Mouse (Mus musculus): ENCODE measurements around the gene Rnf31. TPM values are rescaled to one million over a fixed set of nuclear protein-coding genes. Genes with fewer than 3 reads are reported as not detected.

Rnf31 gene
- total RNA-seq (2015) (23.5 and 34.4 TPM in 2 replicates), total RNA-seq (2017) (10.5 and 11.3 TPM in 2 replicates)

- ATAC-seq (replicated peaks; ENCODE audit: poor library complexity) = peak; percentile 82
Observed at GRCm38 (mm10) chr14:55591331-55591891, at the start of gene Rnf31. Gene Rnf31 (plus strand): TSS chr14:55591708.

- ATAC-seq (replicated peaks; ENCODE audit: poor library complexity) = peak; percentile 49
Observed at GRCm38 (mm10) chr14:55542268-55542667, 49.2 kb upstream of the Rnf31 start.

GRCm38 (mm10) chr14:55544334-55544733 is 47.2 kb upstream of the Rnf31 start:
- no peak for ATAC-seq (replicated peaks; ENCODE audit: poor library complexity)

GRCm38 (mm10) chr14:55550191-55550590 is 41.3 kb upstream of the Rnf31 start:
- ATAC-seq (replicated peaks; ENCODE audit: poor library complexity) = no peak

- no peak for ATAC-seq (replicated peaks; ENCODE audit: poor library complexity)
Observed at GRCm38 (mm10) chr14:55551347-55551746, 40.2 kb upstream of the Rnf31 start.

GRCm38 (mm10) chr14:55551794-55552193 is 39.7 kb upstream of the Rnf31 start:
- ATAC-seq (replicated peaks; ENCODE audit: poor library complexity) = no peak

GRCm38 (mm10) chr14:55554635-55555034 is 36.9 kb upstream of the Rnf31 start:
- no peak for ATAC-seq (replicated peaks; ENCODE audit: poor library complexity)

GRCm38 (mm10) chr14:55555788-55556187 is 35.7 kb upstream of the Rnf31 start:
- ATAC-seq (replicated peaks; ENCODE audit: poor library complexity) = no peak

GRCm38 (mm10) chr14:55557003-55557402 is 34.5 kb upstream of the Rnf31 start:
- peak; percentile 39 for ATAC-seq (replicated peaks; ENCODE audit: poor library complexity)

- no peak for ATAC-seq (replicated peaks; ENCODE audit: poor library complexity)
Observed at GRCm38 (mm10) chr14:55557587-55557986, 33.9 kb upstream of the Rnf31 start.

GRCm38 (mm10) chr14:55558740-55559448 is 32.6 kb upstream of the Rnf31 start:
- ATAC-seq (replicated peaks; ENCODE audit: poor library complexity) = no peak

GRCm38 (mm10) chr14:55559799-55560201 is 31.7 kb upstream of the Rnf31 start, which contains the start of gene Dcaf11:
Gene Dcaf11 (plus strand): TSS chr14:55560006.
- ATAC-seq (replicated peaks; ENCODE audit: poor library complexity) = peak; percentile 46

GRCm38 (mm10) chr14:55560202-55561073 is 31.1 kb upstream of the Rnf31 start, which contains the start of gene A730061H03Rik:
Gene A730061H03Rik (minus strand): TSS chr14:55560406.
- ATAC-seq (replicated peaks; ENCODE audit: poor library complexity) = peak; percentile 74

- no peak for ATAC-seq (replicated peaks; ENCODE audit: poor library complexity)
Observed at GRCm38 (mm10) chr14:55561860-55562259, 29.6 kb upstream of the Rnf31 start.

- no peak for ATAC-seq (replicated peaks; ENCODE audit: poor library complexity)
Observed at GRCm38 (mm10) chr14:55563249-55563648, 28.3 kb upstream of the Rnf31 start.

GRCm38 (mm10) chr14:55565748-55566147 is 25.8 kb upstream of the Rnf31 start:
- ATAC-seq (replicated peaks; ENCODE audit: poor library complexity) = no peak

- ATAC-seq (replicated peaks; ENCODE audit: poor library complexity) = no peak
Observed at GRCm38 (mm10) chr14:55567496-55567895, 24.0 kb upstream of the Rnf31 start.

GRCm38 (mm10) chr14:55570588-55570987 is 20.9 kb upstream of the Rnf31 start:
- ATAC-seq (replicated peaks; ENCODE audit: poor library complexity) = peak; percentile 50; the same call in 1 of the 2 replicates

- no peak for ATAC-seq (replicated peaks; ENCODE audit: poor library complexity)
Observed at GRCm38 (mm10) chr14:55571760-55572159, 19.7 kb upstream of the Rnf31 start.

- ATAC-seq (replicated peaks; ENCODE audit: poor library complexity) = no peak
Observed at GRCm38 (mm10) chr14:55575302-55575701, 16.2 kb upstream of the Rnf31 start, which contains the start of gene Fitm1. Gene Fitm1 (plus strand): TSS chr14:55575617.

GRCm38 (mm10) chr14:55575711-55576110 is 15.8 kb upstream of the Rnf31 start:
- no peak for ATAC-seq (replicated peaks; ENCODE audit: poor library complexity)
